Mouse (Mus musculus): ENCODE data around the gene Stx8. TPM values are rescaled to one million over a fixed set of nuclear protein-coding genes. Genes with fewer than 3 reads are reported as not detected.

Gene Stx8
- polyA plus RNA-seq, 2 experiments, result 23.3 to 65.3 TPM

GRCm38 (mm10) chr11:68089426-68089825, 123.4 kb downstream of the Stx8 start:
- DNase-seq (ENCODE audit: low spot score) (peak; percentile 9), ATAC-seq (ENCODE audit: low FRiP score, low read depth) (no peak; the same call in 1 of the 2 replicates)
- no peaks in the 10 kb centered on the region for H3K27me3 ChIP-seq (ENCODE audit: control insufficient read depth, insufficient read depth, low read length)
- WGBS, result 51% methylated on average over 9 of the region's 9 CpGs
- H3K36me3 ChIP-seq (ENCODE audit: control insufficient read depth, insufficient read depth, low read length), result no peaks in the 10 kb centered on the region
- no peak overlapping the region for H3K4me3 ChIP-seq (replicated peaks; ENCODE audit: low read length)
- no peak overlapping the region for H3K27ac ChIP-seq (replicated peaks; ENCODE audit: low read depth, low read length)
- H3K9me3 ChIP-seq (ENCODE audit: control insufficient read depth, low read length), result no peaks in the 10 kb centered on the region
- H3K9ac ChIP-seq (ENCODE audit: low read depth, low read length, severe bottlenecking), result no peak overlapping the region
- H3K4me1 ChIP-seq (ENCODE audit: control insufficient read depth, insufficient read depth, low read length), result peaks cover 15% of the 10 kb centered on the region
- TF ChIP-seq POLR2A (IDR thresholded peaks at IDR 0.05; ENCODE audit: borderline replicate concordance, extremely low read depth, insufficient read depth, insufficient read length), result no peak
- 0 out of 2 replicates have a peak overlapping the region, but pooled peaks have one; percentile 21 for H3K4me2 ChIP-seq (replicated peaks; ENCODE audit: low read depth, low read length, severe bottlenecking)

GRCm38 (mm10) chr11:68089885-68090592, 124.0 kb downstream of the Stx8 start:
- no peaks in the 10 kb centered on the region for H3K27me3 ChIP-seq (ENCODE audit: control insufficient read depth, insufficient read depth, low read length)
- TF ChIP-seq POLR2A (IDR thresholded peaks at IDR 0.05; ENCODE audit: borderline replicate concordance, extremely low read depth, insufficient read depth, insufficient read length), result no peak

GRCm38 (mm10) chr11:68091975-68092759, 126.2 kb downstream of the Stx8 start:
- no peak for ATAC-seq (ENCODE audit: low FRiP score, low read depth)
- DNase-seq (ENCODE audit: low spot score), result peak; percentile 6
- Histone ChIP-seq H3K27me3 (ENCODE audit: control insufficient read depth, insufficient read depth, low read length) (no peaks in the 10 kb centered on the region), H3K4me1 (ENCODE audit: control insufficient read depth, insufficient read depth, low read length) (peaks cover 11% of the 10 kb centered on the region), H3K9me3 (ENCODE audit: control insufficient read depth, low read length) (no peaks in the 10 kb centered on the region), H3K36me3 (ENCODE audit: control insufficient read depth, insufficient read depth, low read length) (no peaks in the 10 kb centered on the region), H3K4me3 (replicated peaks; ENCODE audit: low read length) (no peak overlapping the region), H3K9ac (ENCODE audit: low read depth, low read length, severe bottlenecking) (no peak overlapping the region), H3K27ac (replicated peaks; ENCODE audit: low read depth, low read length) (no peak overlapping the region), H3K4me2 (replicated peaks; ENCODE audit: low read depth, low read length, severe bottlenecking) (no peak overlapping the region)
- 43% methylated on average over 3 of the region's 3 CpGs for WGBS
- TF ChIP-seq POLR2A (IDR thresholded peaks at IDR 0.05; ENCODE audit: borderline replicate concordance, extremely low read depth, insufficient read depth, insufficient read length), result no peak

More at GRCm38 (mm10) chr11:68089885-68090592, 124.0 kb downstream of the Stx8 start:
- Histone ChIP-seq H3K4me3 (replicated peaks; ENCODE audit: low read length) (no peak overlapping the region), H3K27ac (replicated peaks; ENCODE audit: low read depth, low read length) (no peak overlapping the region; the same call in 1 of the 2 replicates), H3K4me1 (ENCODE audit: control insufficient read depth, insufficient read depth, low read length) (peaks cover 15% of the 10 kb centered on the region), H3K4me2 (replicated peaks; ENCODE audit: low read depth, low read length, severe bottlenecking) (peak overlapping the region; percentile 21; the same call in 1 of the 2 replicates), H3K9me3 (ENCODE audit: control insufficient read depth, low read length) (no peaks in the 10 kb centered on the region), H3K9ac (ENCODE audit: low read depth, low read length, severe bottlenecking) (no peak overlapping the region), H3K36me3 (ENCODE audit: control insufficient read depth, insufficient read depth, low read length) (no peaks in the 10 kb centered on the region)
- ATAC-seq (ENCODE audit: low FRiP score, low read depth), result peak; percentile 74
- peak; percentile 53 for DNase-seq (ENCODE audit: low spot score)
- 39% methylated on average over 13 of the region's 13 CpGs for WGBS

- Histone ChIP-seq H3K4me1 (ENCODE audit: control insufficient read depth, insufficient read depth, low read length) (no peaks in the 10 kb centered on the region), H3K9me3 (ENCODE audit: control insufficient read depth, low read length) (no peaks in the 10 kb centered on the region), H3K27me3 (ENCODE audit: control insufficient read depth, insufficient read depth, low read length) (no peaks in the 10 kb centered on the region), H3K4me3 (replicated peaks; ENCODE audit: low read length) (no peak overlapping the region), H3K9ac (ENCODE audit: low read depth, low read length, severe bottlenecking) (no peak overlapping the region), H3K4me2 (replicated peaks; ENCODE audit: low read depth, low read length, severe bottlenecking) (no peak overlapping the region), H3K27ac (replicated peaks; ENCODE audit: low read depth, low read length) (no peak overlapping the region), H3K36me3 (ENCODE audit: control insufficient read depth, insufficient read depth, low read length) (no peaks in the 10 kb centered on the region)
- no peak for TF ChIP-seq POLR2A (IDR thresholded peaks at IDR 0.05; ENCODE audit: borderline replicate concordance, extremely low read depth, insufficient read depth, insufficient read length)
- 94% methylated on average over 1 of the region's 1 CpGs for WGBS
- DNase-seq (ENCODE audit: low spot score) (no peak), ATAC-seq (ENCODE audit: low FRiP score, low read depth) (no peak)
Observed at GRCm38 (mm10) chr11:68101598-68101997, 135.6 kb downstream of the Stx8 start.

- H3K4me2 ChIP-seq (replicated peaks; ENCODE audit: low read depth, low read length, severe bottlenecking), result no peak overlapping the region
- H3K27me3 ChIP-seq (ENCODE audit: control insufficient read depth, insufficient read depth, low read length), result no peaks in the 10 kb centered on the region
- WGBS, result 88% methylated on average over 4 of the region's 4 CpGs
- no peaks in the 10 kb centered on the region for H3K36me3 ChIP-seq (ENCODE audit: control insufficient read depth, insufficient read depth, low read length)
- H3K27ac ChIP-seq (replicated peaks; ENCODE audit: low read depth, low read length), result no peak overlapping the region
- no peak for TF ChIP-seq POLR2A (IDR thresholded peaks at IDR 0.05; ENCODE audit: borderline replicate concordance, extremely low read depth, insufficient read depth, insufficient read length)
- no peak overlapping the region for H3K9ac ChIP-seq (ENCODE audit: low read depth, low read length, severe bottlenecking)
- no peaks in the 10 kb centered on the region for H3K9me3 ChIP-seq (ENCODE audit: control insufficient read depth, low read length)
- H3K4me1 ChIP-seq (ENCODE audit: control insufficient read depth, insufficient read depth, low read length), result no peaks in the 10 kb centered on the region
- no peak for ATAC-seq (ENCODE audit: low FRiP score, low read depth)
- H3K4me3 ChIP-seq (replicated peaks; ENCODE audit: low read length), result no peak overlapping the region
- DNase-seq (ENCODE audit: low spot score), result no peak
Observed at GRCm38 (mm10) chr11:68103480-68103879, 137.5 kb downstream of the Stx8 start.
